Mouse (Mus musculus): ENCODE results near the gene Tbc1d7.

The Tbc1d7 gene

DNA sequence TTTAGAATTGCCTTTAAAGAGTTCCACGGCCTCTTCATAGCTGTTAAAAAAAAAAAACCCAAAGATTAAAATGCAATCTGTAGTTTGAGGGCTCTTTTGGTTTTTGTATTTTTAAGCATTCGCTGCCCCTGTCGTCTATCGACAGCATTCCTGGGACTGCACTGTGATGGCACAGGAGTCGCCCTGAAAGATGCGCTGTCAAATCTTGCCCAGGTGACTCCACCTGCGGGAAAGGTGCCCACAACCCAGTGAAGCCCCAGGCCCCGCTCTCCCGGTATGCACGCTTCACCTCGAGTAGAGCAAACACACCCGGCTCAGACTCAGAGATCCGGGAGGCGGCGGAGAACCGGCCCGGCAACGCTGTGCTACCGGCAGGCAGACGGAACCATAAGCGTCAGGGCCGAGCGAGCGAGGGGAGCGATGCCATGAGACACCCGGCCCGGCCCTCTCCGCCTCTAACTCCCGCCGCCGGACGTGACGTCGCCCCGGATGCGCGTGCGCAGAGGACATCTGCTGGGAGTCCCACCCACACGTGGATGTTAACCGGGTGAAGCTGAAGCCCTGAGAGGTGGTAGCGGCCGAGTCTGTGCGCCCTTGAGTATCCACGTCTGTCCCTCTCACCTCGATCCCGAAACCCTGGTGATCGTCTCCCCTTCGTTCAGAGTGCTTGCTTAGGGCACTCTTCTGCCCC, at the start of gene Tbc1d7:
TSS of gene Tbc1d7 (minus strand) at position 482 of the 691 bp plus-strand sequence.
- peak; percentile 97 for DNase-seq (ENCODE audit: low read depth)

DNA sequence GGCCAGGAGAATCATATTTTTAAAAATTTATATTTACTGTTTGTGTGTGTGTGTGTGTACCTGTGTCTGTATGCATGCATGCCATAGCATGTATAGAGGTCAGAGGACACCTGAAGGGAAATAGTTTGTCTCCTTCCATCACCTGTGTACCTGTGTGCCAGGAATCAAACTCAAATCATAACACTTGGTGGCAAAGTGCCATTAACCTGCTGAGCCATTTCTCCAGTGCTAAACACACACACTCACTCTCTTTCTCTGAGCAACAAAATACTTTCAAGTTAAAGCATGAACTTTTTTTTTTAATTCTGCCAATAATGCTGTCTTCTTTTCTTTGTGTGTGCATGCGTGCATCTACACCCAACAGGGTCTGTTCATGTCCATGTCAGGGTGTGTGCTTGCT, 49.3 kb upstream of the Tbc1d7 start:
- DNase-seq (ENCODE audit: low read depth) = no peak

DNA sequence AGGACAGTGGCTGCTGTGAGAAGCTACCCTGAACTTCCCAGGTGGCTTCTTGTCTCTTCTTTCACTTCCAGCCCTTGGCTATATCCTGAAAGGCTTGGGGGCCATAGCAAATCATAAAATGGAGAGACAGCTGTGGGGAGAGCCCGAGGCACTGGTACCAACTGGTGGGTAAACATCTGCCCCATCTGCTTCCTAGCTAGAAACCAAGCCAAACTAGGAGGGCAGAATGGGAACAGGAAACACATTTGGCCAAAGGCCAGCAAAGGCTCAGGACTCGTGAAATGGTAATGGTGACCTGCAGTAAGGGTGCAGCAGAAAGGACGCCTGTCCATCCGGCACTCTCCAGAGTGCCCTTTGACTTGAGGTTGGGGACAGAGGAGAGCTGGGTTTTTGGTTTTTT, 47.5 kb upstream of the Tbc1d7 start:
- DNase-seq (ENCODE audit: low read depth) = peak; percentile 16

DNA sequence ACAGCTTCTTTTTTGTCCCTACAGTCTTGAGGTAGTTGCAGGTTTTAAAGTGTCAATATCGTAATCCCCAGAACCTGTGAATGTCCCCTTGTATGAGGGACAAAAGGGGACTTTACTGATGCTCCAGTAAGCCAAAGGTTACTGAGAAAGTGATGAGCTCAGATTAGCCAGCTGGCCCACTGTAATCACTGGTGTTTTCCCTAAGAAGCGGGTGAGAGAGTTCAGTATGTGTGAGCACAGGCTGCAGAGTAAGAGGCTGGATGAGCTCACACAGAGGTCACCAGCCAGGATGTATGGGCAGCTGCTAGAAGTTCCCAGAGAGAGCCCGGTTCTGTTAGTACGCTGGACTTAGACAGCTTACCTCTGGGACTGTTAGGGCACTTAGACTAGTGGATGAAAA, 47.0 kb upstream of the Tbc1d7 start:
- no peak for DNase-seq (ENCODE audit: low read depth)

DNA sequence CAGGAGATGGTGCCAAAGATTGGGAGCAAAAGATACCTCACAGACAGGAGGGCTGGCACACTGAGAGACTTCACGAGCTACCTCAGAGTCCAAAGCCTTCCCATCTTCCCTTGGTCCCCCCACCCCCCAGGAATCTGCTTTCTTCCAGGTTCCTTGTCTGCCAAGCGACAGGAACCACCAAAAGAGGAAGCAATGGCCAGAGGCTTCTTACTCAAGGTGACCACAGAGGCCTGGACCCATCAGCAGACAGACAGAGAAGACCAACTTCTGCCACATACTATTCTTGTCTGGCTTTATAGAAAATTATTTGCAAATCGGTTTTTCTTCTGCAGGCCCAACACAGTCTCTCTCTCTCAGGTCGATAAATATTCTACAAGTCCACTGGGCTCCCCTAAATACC, 46.4 kb upstream of the Tbc1d7 start:
- DNase-seq (ENCODE audit: low read depth) = no peak

DNA sequence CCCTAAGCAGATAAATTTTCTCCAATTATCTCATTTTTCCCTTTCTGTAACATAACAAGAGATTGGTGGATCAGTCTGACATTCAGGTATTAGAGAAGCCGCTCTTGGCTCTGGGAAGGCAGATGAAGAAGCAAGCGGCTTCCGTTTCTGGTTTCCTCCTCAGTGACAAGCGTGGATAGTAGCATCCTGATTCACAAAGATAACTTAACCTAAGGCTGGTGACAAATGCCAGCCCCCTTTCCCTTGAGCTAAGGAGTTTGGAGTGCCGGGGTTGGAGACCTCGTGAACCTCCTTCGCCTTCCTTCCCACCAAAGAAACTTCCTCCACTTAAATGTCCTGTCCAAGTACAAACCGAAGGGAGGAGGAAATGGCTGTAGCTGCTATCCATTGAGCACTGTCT, 45.8 kb upstream of the Tbc1d7 start:
- no peak for DNase-seq (ENCODE audit: low read depth)

DNA sequence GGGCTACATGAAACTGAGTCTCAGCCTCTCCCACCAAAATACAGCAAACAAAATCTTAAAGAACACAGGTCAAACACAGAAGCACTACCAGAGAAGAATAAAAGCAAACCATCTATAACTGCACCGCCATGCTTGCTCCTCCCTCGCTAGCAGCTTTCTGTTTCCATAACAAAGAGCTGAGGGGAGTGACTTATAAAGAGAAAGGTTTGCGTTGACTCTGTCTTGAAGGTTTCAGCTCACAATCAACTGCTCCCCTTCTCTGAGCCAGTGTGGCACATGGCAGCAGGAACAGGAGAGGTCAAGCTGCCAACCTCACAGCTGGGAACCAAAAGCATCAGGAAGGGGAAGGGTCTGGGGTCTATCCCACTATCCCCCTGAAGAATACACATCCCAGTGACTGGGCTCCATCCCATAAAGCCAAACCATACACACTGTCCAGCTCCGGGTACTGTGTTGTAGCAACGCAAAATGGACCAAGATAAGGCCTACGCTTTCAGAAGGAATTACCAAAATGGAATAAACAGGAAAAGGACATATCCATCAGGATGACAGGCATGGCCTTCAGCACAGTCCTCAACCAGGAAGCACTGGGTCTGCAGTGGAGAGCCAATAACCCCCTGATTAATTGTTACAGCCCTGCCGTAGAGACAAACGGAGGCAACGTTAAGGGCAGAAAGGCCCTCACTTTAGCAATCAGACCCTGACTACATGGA, 44.8 kb upstream of the Tbc1d7 start:
- DNase-seq (ENCODE audit: low read depth) = no peak

DNA sequence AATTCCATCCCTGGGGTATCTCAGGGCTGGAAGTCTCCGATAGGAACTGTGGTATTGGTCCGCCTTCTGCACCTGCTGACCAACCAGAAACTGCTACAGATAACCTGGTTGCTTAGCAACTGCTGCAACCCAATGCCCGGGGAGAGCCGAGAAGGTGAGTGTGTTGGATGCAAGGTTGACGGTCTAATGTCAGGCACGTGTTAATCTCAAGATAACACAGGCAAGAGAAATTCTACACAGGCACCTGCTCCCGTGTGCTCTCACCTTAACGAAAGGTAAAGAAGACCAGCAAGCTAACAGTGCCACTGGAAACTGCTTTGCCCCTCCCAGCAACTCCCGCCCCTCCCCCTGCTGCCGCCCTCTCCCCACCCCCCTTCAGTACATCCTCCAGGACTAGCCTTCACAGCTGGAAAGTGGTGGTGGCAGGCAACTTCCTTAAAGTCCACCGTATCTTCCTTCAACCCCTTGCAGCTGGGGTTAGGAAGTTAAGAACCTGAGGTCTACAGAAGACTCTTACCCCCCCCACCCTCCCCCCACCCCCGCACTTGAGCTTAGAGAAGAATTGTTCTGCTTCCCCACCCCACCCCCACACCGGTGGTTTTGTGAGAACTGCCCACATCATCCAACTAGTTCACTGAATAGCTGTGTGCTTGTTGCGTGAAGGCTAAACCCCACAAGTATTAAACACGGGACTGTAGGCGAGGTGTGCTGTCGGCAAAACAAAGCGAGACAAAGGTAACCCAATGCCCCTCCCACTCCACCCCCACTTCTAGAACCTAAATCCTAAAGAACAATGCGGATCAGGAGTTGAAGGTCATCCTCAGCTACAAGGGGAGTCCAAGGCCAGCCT, 44.1 kb upstream of the Tbc1d7 start:
- no peak for DNase-seq (ENCODE audit: low read depth)

DNA sequence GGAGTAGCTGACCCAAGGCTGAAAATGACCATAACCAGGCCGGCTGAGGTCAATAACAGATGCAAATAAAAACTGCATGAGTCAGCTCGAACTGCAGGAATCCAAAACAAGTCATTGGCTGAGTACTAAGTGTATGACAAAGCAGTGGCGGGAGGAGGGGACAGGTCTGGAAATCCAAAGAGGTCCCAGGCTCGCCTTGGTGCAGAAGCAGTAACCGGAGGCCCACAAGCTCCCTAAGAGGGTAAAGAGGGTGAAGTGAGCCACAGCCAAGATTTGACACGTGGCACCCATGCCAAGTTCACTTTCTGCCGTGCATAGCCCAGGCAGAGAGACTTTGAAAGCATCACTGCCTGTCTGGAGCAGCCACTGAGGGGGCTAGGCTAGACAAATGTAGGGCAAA, 41.0 kb upstream of the Tbc1d7 start:
- DNase-seq (ENCODE audit: low read depth) = peak; percentile 44

DNA sequence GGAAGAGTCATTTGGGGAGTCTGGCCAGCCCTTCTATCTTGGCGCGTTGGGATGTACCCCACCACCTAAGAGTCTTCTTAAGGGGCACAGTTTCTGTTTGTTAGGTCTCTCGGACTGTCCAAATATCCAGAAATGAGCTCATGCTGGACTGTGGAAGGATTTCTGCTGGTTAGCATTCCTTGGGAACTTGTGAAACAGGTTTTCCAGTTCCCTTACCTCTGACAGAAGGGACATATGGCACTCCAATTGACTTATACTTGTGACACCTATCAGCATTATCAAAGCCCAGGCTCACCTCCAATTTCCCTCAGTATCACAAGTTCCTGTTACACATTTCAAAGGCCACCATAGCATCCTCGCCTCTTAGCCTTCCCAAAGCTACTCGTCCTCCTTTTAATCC, 39.7 kb upstream of the Tbc1d7 start:
- DNase-seq (ENCODE audit: low read depth) = no peak

DNA sequence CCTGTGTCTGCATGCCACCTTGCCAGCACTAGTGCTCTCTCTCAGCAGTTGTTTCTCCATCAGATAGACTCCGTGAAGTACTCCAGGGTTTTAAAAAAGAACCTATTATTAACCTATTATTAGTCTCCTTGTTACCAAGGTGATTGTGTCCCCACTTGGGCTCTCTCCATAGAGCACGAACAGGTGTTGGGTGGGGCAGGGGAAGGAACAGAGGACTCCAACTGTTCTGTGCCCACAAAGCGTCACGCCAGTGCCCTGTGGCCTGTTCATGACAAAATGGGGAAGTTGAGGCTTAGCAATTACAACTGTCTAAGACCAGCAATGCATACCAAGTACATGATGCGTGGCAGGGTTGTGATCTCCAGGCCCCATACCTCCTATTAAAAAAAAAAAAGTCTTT, 38.3 kb upstream of the Tbc1d7 start:
- DNase-seq (ENCODE audit: low read depth) = no peak

DNA sequence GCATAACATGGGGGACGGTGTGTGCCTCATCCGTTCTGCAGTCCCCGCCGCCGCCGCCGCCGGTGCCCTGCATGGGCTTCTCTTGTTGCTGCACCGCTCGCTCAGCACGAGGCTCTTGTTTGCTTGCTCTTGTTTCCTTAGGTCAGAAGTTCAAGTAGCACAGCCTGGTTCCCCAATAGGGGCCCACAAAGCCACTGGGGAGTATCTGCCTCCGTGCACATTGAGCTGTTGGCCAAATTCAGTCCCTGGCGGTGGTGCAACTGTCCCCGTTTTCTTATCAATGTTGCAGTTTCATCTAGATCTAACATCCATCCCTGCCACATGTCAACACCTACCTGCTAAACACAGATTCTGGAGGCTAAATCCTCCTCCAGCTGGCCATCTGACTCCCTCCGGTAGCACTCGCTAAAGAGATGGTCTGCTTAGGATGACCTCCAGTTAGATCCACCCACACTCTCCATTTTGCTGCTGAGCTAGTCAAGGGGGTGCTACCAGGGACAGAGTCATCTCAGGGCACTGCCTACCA, 37.7 kb upstream of the Tbc1d7 start:
- no peak for DNase-seq (ENCODE audit: low read depth)

DNA sequence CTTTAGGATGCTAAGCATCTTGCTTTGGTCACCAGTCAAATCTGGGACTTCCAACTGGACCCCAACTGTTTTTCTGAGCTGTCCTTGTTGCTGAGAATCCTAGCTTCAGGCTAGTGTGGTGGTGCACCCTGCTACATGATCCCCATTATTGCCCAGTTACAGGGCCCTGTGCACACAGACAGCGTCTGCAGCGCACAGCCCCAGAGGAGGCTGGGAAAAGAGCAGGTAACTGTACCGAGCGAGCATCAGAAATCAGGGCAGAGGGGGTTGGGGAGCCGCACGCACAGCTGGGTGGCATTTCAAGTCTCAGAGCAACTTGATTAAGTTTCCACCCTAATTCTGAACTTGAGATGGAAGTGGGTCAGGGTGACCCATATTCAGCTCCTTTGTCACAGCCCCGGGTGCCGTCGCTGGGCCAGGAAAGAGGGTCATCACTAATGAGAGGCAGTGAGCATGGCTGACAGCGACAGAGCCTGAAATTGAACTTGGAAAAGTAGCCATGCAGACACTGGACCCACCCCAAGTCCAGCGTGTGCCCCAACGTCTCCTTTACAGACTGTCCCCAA, 34.9 kb upstream of the Tbc1d7 start:
- DNase-seq (ENCODE audit: low read depth) = no peak

DNA sequence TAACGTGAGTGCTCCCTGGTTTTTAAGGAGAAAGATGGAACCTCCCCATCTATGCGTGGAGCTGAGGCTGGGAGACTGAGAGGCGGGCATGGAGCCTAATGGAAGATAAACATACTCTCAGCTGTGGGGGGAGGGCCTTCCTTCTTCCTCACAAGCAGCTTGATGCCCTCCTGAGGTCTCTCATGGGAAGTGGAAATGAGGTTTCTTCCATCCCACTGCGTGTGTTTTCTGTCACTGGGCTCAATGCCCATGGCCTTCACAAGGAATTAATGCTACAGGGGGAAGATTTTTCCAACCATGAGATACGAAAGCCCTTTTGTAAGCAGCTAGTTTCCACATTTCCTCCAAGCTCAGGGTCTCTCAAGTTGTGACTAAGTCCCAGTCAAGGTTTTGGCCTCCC, 32.3 kb upstream of the Tbc1d7 start:
- no peak for DNase-seq (ENCODE audit: low read depth)

DNA sequence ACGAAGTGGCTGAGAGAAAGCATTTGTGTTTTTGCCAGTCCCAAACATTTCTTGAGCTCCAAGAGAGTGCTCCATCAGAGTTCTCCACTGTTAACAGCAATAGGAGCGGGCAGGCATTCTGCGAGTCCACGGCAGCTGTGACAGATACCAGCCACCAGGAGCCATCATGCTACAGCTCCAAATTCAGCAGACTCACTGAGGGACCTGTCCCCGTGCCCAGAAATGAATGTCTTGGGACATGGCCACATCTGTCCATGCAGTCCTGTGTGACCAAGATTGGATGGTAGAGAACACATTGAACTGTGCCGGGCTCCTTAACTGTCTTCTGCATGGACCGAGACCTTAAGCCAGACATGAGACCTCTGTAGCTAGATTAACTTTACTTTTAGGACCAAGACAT, 31.9 kb upstream of the Tbc1d7 start:
- no peak for DNase-seq (ENCODE audit: low read depth)

DNA sequence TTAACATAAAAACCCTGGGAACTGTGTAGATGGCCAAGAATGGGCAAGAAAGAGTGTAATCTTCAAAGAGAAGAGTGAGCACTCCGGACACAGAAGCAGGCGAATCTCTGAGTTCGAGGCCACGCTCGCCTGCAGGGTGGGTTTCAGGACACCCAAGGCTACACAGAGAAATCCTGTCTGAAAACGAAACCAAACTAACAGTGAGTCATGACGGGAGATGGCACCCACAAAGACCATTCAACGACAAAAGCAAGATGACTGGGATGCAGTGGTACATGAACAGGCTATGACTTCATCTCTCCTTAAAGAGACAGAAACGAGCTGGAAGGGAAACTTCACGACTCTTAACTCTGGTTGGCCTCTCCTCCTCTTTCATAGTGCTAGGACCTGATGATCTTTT, 31.1 kb upstream of the Tbc1d7 start:
- DNase-seq (ENCODE audit: low read depth) = peak; percentile 7

DNA sequence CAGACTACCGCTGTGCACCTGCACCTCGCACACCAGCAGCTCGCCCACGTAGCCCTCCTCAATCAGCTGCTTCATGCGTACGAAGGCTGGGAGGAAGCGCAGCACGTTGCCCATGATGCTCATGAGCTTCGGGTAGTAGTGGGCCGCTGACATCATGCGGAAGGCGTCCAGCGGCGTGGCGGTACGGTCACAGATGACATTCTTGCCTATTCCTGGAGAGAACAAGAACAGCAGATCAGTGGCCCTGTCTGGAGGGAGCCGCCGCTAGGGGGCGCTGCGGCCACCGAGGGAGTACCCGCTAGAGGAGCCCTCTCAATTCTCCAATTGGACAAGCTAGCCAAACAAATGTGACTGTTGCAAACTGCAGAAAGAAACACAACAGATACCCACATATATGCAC, 29.7 kb upstream of the Tbc1d7 start:
- no peak for DNase-seq (ENCODE audit: low read depth)

DNA sequence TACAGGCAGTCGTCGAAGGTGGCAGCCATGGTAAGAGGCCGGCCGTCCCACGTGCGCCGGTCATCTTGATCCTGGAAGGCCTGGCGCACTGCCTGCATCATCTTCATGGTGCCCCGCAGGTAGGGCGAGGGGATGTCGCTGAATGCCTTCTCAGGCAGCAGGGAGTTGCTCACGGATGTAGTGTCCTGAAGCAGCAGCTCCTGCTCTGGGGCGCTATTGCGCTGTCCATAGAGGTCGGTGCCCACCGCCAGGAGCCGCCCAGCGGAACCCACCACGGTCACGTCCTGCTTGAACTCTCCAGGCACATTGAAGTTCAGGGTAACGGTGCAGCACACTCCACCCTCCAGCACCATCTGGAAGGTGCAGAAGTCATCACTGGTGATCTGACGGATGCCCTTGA, 29.2 kb upstream of the Tbc1d7 start:
- DNase-seq (ENCODE audit: low read depth) = no peak

DNA sequence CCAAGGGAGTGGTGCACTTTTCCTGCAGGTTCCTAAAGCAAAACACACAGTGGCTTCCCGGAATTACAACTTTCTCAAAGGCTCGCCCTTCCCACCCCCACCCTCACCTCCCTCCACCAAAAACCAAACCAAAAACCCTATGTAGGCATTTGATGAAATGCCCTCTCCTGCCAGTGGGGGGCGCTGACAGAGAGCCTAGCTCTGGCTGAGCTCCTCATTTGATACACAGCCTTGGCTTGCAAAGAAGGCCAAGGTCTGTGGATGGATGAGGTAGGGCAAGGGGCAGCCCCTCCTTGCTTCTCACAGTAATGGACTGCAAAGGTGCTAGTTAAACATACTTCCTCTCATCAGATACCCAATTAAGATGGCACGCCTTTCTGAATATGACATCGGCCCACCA, 28.4 kb upstream of the Tbc1d7 start:
- peak; percentile 34 for DNase-seq (ENCODE audit: low read depth)

DNA sequence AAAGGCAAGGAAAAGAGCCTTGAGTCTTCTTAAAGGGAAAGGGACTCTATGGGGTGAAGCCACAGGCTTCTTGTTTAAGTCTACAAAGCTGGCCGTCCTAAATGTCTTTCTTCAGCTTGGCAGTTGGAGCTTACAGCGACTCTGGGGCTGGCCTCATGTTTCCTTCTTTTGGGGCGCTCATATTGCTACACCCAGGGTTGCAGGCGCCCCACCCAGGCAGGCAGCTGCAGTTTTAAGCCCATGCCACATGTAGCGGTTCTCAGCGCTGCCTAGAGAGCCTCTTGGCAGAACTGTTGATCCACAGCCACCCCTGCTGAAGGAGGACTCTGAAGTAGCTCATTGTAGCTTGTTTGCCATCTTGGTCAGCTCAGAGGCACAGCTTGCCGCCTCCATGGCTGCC, 28.0 kb upstream of the Tbc1d7 start:
- DNase-seq (ENCODE audit: low read depth) = no peak

DNA sequence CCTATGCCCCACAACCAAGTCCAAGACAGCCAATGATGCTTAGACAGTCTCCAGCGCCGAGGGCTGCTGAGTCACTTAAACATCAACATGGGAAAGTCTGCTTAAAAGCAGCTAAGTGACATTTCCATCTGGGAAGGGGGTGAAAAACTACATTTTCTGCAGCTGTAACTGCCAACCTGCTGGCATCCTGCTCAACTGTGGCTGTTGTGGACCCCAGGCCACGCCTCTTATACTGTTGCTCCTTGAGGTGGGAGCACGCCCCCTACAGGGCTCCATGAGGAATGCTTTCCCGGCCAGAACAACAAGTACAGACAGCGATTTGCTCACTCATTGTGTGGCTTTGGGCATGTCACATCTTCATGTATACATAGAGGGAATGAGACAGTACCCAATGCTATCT, 25.9 kb upstream of the Tbc1d7 start:
- no peak for DNase-seq (ENCODE audit: low read depth)

DNA sequence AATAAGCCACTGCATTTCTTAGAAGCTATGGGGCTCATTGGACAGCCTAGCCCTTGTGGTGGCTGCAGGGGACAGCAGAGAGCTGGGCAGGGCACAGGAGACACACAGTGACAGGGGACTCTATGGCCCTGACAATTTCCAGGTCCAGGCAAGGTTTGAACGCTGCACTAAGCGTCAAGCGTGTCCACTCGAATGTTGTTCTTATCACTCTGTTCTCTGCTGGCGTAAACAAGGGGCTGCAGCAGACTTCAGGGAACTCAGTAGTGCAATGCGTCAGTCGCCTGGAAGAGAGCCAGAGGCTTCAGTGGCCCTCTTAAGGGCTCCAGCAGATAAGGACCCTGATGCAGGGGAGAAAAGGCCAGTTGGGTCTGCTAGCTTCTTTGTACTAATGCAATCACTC, 24.7 kb upstream of the Tbc1d7 start:
- no peak for DNase-seq (ENCODE audit: low read depth)

DNA sequence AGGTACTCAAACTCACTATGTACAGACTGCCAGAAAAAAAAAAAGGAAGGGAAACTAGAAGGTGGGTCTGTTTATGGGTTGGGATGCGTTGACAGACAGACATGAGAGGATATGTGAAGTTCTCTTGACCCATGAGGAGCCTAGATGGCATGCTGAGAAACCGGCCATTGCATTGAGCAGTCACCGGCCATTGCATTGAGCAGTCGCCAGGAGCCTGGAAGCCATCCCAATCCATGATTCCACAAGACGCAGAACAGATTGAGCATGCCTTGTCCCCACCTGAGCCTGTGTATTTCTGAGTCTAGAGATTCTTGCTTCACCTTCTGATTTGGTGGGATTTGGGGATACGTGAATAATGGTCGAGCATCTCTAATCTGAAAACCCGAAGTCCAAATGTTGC, 22.6 kb upstream of the Tbc1d7 start:
- DNase-seq (ENCODE audit: low read depth) = no peak

All from NIH3T3 (cell line).